Comparison of ENCODE assay signal across 8 mouse cellular contexts in genomic region chr1:144002715-144003066, GRCm38 (mm10). TPM values are rescaled to one million over a fixed set of nuclear protein-coding genes. Genes with fewer than 3 reads are reported as not detected.
DNase-seq lines count a peak whose midpoint lies in the region; ATAC-seq and TF ChIP-seq lines count a peak whose summit lies in the region.

No protein-coding gene starts in this region.

- H3K4me3 ChIP-seq in forebrain, embryonic 14.5 days (ENCODE audit: low read depth, low read length), result peak overlapping the region; percentile 49
- peak overlapping the region; percentile 53 for H3K4me3 ChIP-seq in limb, embryonic 14.5 days (replicated peaks; ENCODE audit: low read length)

- no peaks in the 10 kb centered on the region for H3K27me3 ChIP-seq in forebrain, embryonic 14.5 days (replicated peaks; ENCODE audit: control insufficient read depth, insufficient read depth, low read length)
- H3K27me3 ChIP-seq in limb, embryonic 14.5 days (ENCODE audit: control insufficient read depth, insufficient read depth, low read length), result no peaks in the 10 kb centered on the region

- no peak for ATAC-seq in forebrain, embryonic 14.5 days
- no peak for ATAC-seq in limb, embryonic 14.5 days (ENCODE audit: low FRiP score, low read depth)
- ATAC-seq in monocyte, adult 5-6 weeks (replicated peaks; ENCODE audit: insufficient number of reproducible peaks, low FRiP score, low TSS enrichment, poor library complexity, severe bottlenecking), result peak; percentile 38; the same call in 1 of the 2 replicates

- H3K27ac ChIP-seq in forebrain, embryonic 14.5 days (ENCODE audit: low read depth, low read length), result no peak overlapping the region
- no peak overlapping the region for H3K27ac ChIP-seq in limb, embryonic 14.5 days (replicated peaks; ENCODE audit: low read depth, low read length)

- H3K36me3 ChIP-seq in forebrain, embryonic 14.5 days (ENCODE audit: control insufficient read depth, insufficient read depth, low read length), result peaks cover 11% of the 10 kb centered on the region; the same call in 1 of the 2 replicates
- no peaks in the 10 kb centered on the region for H3K36me3 ChIP-seq in limb, embryonic 14.5 days (ENCODE audit: control insufficient read depth, insufficient read depth, low read length)

- no peak for TF ChIP-seq POLR2A in limb, embryonic 14.5 days (IDR thresholded peaks at IDR 0.05; ENCODE audit: borderline replicate concordance, extremely low read depth, insufficient read depth, insufficient read length)

- peak overlapping the region; percentile 70 for H3K9ac ChIP-seq in forebrain, embryonic 14.5 days (ENCODE audit: low read length)
- peak overlapping the region; percentile 57 for H3K9ac ChIP-seq in limb, embryonic 14.5 days (ENCODE audit: low read depth, low read length, severe bottlenecking)

- 70% methylated on average over 4 of the region's 4 CpGs for WGBS in forebrain, embryonic 14.5 days
- WGBS in limb, embryonic 14.5 days, result 75% methylated on average over 4 of the region's 4 CpGs

- DNase-seq in lung, adult 18-20 months, result peak; percentile 11 to 17
- DNase-seq in lung, postnatal 25 days (ENCODE audit: low spot score), result no peak
- no peak for DNase-seq in forebrain, embryonic 14.5 days (ENCODE audit: low spot score)
- no peak for DNase-seq in limb, embryonic 14.5 days (ENCODE audit: low spot score)
- no peak for DNase-seq in cerebellum, adult 8-10 months
- no peak for DNase-seq in adrenal gland, postnatal 25 days
- no peak for DNase-seq in gastrocnemius, postnatal 10 days

- peaks cover 6% of the 10 kb centered on the region for H3K4me1 ChIP-seq in forebrain, embryonic 14.5 days (ENCODE audit: control insufficient read depth, insufficient read depth, low read length)
- H3K4me1 ChIP-seq in limb, embryonic 14.5 days (ENCODE audit: control insufficient read depth, insufficient read depth, low read length), result peaks cover 9% of the 10 kb centered on the region; the same call in 1 of the 2 replicates

- peak overlapping the region; percentile 92 for H3K4me2 ChIP-seq in forebrain, embryonic 14.5 days (ENCODE audit: low read length)
- peak overlapping the region; percentile 86; the same call in 1 of the 2 replicates for H3K4me2 ChIP-seq in limb, embryonic 14.5 days (replicated peaks; ENCODE audit: low read depth, low read length, severe bottlenecking)

- H3K9me3 ChIP-seq in forebrain, embryonic 14.5 days (replicated peaks; ENCODE audit: control insufficient read depth, low read length), result no peaks in the 10 kb centered on the region
- no peaks in the 10 kb centered on the region for H3K9me3 ChIP-seq in limb, embryonic 14.5 days (ENCODE audit: control insufficient read depth, low read length)

RNA-seq across cellular contexts. Expression of gene Rgs2, which starts 1.3 kb away (rescaled TPM):
- 98.0 and 103 TPM in 2 replicates for polyA plus RNA-seq in forebrain, embryonic 14.5 days (2014; fragmentation: Nextera tagmentation; extraction: Ambion mirVana)
- polyA plus RNA-seq in limb, embryonic 14.5 days (2012; rRNA removed), result 16.5 and 24.3 TPM in 2 replicates
- 48.2 and 51.0 TPM in 2 replicates for polyA plus RNA-seq in limb, embryonic 14.5 days (2014; fragmentation: Nextera tagmentation; extraction: Ambion mirVana)
- total RNA-seq in monocyte, adult 5-6 weeks (2017), result 463 to 869 TPM (median 773 TPM) in 3 replicates
- 162 and 212 TPM in 2 replicates for total RNA-seq in adrenal gland, postnatal 25 days (2021)
- 10 to 100 TPM; 14.1 to 15.7 TPM for total RNA-seq in gastrocnemius, postnatal 10 days (2021)

Comparison
In these comparisons a context has a peak if more than half of its experiments do, and no peak if none do; other contexts are left out.
1. DNase-seq: peak in lung, adult 18-20 months (2 of 2); none in lung, postnatal 25 days (single experiment), forebrain, embryonic 14.5 days (single experiment), limb, embryonic 14.5 days (single experiment), cerebellum, adult 8-10 months (single experiment), adrenal gland, postnatal 25 days (single experiment) and gastrocnemius, postnatal 10 days (single experiment).